Mouse (Mus musculus) regulatory T cell (primary cell): ENCODE measurements around the gene Rps6kc1.

ENCODE experiments used
- in situ Hi-C: fragments of 300-600 bp; cut with MboI, MseI; formaldehyde crosslinking; loops from one replicate; pipeline ENCODE4 v1.15.1; 2025; ENCODE audit warnings: high pct_unique_total_duplicates

The Rps6kc1 gene

DNA sequence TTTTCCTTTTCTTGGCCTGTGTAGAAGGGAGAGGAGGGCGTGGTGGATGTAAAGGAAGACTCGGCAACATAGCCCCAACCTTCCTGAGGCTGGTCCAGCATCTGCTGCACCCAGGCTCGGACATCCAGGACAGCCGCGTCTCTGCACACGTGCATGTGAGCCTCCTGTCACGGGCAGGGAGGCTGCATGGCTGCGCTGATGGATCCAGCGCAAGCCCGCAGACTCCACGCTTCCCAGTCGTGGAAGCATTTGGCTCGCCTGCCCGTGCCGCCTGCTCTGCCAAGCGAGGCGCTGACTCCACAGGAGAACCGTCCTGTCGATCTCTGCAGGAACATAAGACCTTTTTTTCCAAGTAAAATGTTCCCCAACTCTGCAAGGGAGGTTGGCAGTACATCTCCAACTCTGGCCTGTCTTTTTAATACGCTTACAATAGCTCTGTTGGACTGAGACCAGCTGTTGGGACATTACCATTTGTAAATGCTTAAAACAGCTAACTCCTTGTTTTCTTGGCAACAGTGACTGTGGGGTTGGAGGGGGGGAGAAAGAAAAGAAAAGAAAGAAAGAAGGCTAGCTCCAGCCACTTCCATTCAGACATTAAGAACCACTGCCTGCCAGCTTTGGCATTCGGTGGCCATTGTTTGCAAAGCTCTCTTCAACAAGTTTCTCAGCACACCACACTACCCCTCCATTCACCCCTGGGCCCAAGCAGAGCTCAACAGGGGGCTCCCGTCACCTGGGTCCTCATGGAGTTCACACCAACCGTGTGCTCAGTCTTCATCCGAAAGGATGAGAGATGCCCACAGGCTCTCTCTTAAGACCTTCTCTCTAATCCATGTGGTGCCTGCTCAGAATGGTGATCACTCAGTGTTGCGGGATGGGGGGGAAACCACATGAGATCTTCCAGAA lies 229.3 kb downstream of the Rps6kc1 start:
- in situ Hi-C loops: no loop called here

DNA sequence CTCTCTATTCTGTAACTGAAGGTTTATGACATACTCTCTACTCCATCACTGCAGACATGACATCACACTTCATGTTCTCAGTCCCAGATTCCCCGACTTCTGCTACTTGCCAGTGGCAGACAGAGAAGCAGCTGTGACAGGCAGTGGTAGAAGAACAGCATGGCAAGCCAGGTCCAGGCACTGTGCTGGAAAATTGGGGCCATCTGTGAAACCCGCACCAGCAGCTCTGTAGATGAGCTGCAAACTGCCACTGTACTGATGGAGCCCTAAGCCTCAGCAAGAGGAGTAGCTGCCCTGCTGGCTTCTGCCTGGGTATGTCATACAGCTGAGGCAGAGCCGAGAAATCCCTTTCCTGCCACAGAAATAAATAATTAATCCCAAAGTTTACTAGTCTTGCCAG lies 236.1 kb downstream of the Rps6kc1 start:
- in situ Hi-C loops: no loop called here

DNA sequence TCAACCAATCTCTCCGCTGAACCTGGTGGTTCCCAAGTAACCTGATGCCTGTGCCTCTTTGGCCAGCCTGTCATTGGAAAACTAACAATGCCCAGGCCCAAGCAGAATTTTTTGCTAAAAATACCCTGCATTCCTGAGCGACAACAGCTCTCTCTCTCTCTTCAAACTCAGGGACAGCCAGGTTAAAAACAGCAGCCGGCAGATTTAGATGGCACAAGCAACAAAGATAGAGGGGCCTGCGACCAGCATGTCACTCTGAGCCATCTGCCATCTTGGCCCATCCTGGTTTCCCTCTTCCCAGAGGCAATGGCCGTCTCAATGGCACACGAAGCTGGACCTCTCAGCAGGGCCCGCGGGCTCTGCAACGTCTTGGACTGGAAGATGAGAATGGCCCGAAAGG lies 242.5 kb downstream of the Rps6kc1 start:
- in situ Hi-C loops: no loop called here

DNA sequence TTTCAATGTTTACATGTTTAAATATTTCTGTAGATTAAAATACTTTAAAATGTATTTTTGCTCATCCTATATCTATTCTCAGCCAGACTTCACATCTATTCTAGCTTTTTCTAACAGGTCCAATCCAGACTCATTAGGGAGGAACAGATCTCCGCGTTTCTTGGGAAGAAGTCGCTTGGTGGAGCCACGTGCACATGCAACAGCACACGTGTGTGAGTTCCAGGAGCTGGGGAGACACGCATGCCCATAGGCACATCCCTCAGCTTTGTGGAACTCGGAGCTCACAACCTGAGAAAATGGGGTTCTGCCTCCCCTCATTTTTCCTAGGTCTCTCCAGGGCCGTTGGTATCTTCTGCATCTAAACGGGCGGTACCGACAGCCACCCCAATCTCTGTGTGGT lies 243.7 kb downstream of the Rps6kc1 start:
- in situ Hi-C loops: no loop called here

DNA sequence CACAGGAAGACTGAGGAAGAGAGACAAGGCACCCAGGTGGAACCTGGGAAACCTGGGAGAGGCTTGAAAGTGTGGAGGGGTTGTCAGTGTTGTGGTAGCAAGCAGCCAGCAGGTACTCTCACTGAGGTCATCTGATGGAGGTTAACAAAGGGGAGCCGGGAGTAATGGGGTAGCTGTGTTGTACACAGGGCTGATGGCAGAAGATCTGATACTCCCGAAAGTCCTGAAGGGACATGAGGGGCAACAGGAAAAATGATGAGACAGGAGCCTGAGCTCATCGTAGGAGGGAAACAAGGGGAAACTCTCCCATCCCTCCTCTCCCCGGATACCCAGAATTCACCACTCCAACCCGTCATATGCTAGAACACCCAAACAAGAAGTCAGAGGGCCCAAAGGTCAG lies 244.2 kb downstream of the Rps6kc1 start:
- in situ Hi-C loops: no loop called here

DNA sequence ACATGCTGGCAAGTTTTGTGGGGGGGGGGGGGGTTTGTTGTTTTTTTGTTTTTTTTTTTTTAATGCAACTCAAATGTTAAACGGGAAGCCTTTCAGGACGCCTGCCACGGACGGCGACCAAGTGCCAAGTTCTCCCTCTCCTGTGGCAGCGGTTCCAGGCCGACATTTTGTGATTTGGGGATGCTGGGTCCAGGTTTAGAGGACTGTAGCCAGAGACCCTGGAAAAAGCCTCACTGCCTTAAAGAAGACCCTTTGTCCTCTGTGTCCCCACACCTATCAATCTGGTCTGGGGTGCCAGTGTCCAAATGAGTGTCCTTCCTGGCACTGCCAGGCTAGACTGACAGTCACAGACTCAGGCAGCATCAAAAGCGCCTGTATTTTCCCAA lies 246.1 kb downstream of the Rps6kc1 start:
- in situ Hi-C loops: no loop called here

DNA sequence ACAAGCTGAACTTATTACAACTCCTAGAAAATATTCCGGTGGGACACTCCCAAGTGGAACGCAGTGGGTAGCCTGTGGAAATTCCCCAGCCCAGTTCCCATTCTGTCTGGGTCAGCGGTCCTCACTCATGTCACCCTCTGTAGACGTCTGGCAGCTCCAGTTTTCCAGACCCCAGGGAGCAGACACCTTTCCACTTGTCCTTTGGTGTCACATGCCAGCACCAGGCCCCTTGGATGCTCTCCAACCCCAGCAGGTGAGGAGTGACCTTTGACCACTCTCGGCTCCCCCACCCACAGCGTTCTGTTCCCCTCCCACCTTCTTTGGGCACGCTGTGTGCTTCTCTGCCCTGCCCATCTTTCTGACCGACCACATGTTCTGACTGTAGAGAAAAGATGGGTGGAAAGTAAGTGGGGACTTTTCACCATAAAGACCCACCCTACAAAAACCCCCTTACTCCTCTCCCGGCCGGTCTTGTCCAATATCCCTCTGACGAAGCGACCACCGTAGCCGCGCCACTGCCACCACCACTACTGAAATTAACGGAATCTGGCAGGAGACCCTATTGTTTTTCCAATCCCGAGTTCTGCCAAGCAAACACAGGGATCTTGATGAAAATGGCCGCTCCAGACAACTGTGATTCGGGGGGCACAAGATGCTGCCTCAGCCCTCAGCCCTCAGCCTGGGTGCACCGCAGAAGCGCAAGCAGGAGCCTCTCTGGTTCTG lies 246.6 kb downstream of the Rps6kc1 start:
- in situ Hi-C loops: no loop called here

DNA sequence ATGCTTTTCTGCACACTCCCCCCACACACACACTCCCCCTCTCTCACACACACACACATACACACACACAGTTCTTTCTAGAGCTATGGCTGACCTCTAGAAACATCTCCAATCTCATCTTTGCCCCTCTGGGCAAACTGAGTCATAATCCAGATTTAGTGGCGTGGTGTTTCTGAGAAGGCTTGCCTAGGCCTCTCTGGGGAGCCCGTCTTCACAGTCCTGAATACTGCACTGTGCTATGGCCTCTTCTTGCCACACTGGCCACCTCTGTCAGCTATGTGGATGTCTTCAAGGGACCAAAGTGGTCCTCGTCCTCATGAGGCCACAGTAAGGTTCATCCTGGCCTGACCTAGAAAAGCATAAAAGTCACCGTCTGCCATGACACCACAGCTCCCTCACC lies 247.6 kb downstream of the Rps6kc1 start:
- in situ Hi-C loops: no loop called here

DNA sequence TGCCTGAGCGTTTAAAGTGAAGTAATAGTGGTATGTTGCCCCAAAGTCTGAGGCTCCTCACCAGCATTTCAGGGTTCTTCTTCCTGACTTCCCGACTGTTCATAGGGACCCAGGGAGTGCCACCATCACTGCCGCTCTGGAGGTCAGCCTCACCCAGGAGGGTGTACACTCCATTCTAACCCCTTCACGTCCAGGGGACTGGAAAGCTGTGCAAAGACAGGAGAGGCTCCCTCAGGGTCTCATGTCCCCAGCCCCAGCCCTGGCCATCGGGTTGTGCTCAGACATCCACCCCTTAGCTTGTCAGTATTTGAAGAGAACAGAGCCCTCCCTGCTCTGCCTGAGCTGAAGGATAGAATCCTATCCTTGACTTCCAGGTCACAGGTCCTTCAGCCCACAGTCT lies 248.8 kb downstream of the Rps6kc1 start:
- in situ Hi-C loops: no loop called here

DNA sequence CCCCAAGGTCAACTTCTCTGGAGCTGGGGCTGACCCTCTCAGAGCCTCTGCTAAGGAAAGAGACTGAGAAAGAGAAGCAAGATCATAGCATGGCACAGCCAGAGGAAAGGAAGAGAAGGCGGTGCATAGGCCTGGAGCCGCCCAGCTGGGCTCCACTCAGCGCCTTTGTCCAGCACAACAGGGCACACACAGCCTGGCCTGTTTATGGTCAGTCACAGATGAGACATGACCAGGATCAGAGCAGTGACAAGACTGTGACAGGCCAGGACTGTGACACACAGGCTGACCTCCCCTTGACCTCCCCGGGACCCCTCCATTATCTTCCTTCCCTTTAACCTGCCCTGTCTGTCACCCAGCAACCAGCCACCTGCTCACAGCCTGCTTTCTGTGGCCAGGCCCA lies 249.8 kb downstream of the Rps6kc1 start:
- in situ Hi-C loops: no loop called here

DNA sequence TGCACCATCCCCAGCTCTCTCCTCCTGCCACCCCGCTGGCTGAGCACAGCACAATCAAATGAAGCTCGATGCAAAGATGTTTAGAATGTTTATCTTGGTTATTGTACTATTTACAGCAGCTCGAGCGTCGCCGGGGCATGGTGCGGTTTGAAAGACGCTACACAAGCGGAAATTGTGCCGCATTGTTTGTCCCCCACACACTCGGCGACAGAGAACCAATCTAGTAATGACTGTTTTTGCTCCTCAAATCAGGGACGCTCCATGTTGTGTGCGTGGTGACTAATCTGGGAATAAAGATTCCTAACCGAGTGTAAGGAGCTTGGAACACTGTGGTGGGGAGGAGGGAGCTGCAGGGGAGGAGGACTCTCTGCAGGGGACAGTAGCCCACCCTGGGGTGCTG lies 250.3 kb downstream of the Rps6kc1 start:
- in situ Hi-C loops: no loop called here

DNA sequence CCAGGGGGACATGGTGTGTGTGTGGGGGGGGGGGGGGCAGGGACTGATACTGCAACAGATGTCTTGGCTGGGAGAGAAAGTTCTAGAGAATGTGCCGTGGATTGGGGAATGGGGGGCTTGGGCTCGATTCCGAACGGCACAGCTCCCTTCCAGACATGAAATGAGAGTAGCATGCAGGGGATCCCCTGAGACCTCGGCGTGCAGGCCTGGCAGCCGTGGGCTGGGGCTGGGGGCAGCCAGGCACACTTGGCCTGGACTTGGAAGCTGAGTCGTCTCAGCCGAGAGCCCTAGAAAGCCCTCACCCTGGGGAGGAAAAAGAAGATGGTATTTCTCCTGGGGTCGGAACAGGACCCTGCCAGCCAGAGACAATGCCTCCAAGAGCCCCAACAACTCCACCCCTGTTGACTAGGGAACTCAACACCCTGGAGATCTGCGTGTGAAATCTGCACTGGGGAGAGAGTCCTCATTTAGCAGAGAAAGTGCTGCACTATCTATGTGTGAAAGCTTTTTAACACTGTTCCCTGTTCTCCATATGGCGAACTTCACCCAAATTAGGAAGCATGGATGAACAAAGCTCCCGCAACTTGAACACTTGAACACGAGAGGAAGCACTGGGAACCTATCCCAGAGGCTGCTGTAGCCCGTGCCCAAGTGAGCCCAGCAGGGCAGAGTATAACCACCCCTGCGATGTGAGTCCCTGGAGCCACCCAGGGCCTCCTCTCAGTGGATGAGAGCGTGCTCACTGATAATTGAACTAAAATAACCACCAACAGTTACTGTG lies 251.7 kb downstream of the Rps6kc1 start:
- in situ Hi-C loops: loop anchor here (10.0 kb wide), 1 partner anchor 355 kb away; no protein-coding TSS in a partner anchor

DNA sequence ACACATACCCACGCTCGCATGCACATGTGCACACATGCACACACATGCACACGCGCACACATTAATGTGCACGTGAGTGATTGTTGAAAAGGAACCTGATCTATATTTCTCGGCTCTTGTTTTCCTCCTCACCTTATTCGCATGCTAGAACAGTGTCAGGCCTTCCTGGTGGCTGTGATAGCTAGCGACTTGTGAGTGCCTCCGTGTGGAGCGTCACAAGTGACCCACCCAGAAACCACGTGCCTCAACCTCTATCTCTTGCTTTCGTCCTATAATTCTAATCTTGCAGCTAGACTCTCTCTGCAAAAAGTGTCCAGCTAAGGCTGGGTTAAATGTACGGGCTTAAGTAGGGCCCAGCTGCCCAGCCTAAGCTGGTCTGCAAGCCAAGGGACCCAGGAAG lies 253.3 kb downstream of the Rps6kc1 start:
- in situ Hi-C loops: loop anchor here (10.0 kb wide), 1 partner anchor 353 kb away; no protein-coding TSS in a partner anchor

DNA sequence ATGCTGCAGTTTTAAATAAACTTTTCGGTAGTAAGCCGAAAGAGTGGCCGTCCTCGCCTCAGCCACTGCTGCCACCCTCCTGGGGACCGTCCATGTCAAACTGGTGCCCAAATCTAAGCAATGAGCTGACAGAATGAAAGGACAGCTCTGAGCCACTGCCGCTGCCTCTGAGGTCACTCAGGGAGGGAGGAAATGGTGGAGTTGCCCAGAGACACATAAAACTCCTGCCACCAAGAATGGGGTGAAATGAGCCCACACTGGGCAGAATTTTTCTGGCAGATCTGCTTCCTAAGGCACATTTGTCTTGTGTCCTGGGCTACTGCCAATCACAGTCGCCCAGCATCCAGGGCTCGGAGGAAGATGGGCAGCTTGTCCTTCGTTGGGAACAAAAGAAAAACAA lies 255.5 kb downstream of the Rps6kc1 start:
- in situ Hi-C loops: loop anchor here (10.0 kb wide), 1 partner anchor 351 kb away; no protein-coding TSS in a partner anchor

DNA sequence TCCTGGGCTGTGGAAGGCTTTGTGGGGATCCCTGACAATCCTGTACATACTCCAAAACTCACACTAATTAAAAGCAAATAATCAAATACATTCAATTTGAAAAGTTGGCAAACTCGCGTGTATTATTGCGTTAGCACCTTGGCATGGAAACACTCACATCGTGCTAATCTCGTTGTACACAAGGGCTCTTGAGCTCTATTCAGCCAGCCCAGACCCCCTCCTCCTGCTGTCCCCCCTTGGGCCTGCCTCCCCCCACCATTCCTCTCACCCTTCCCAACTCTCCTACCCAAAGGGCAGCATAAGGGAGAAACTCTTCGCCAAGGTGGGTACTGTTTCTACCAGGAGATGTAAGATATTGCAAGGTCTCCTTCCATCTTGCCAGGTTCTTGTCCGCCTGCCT lies 255.9 kb downstream of the Rps6kc1 start:
- in situ Hi-C loops: loop anchor here (10.0 kb wide), 1 partner anchor 351 kb away; no protein-coding TSS in a partner anchor

DNA sequence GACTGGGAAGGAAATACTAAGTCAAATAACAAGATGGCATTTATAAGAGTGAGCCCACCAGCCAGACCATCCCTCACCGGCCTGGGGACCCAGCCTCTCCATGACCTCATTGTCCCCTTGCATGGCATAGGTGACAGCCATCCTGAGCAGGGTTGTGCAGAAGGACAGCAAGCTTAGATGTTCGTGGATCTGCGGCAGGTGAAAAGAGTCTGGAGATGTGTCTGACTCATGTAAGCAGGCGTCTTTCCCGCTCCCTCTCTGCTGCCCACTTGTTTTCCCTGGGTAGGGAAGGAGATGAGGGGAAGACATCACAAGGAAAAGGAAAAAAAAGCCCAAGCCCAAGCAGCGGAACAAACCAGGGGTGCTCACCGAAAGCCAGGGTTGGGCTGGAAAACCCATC lies 256.5 kb downstream of the Rps6kc1 start:
- in situ Hi-C loops: loop anchor here (10.0 kb wide), 1 partner anchor 350 kb away; no protein-coding TSS in a partner anchor

DNA sequence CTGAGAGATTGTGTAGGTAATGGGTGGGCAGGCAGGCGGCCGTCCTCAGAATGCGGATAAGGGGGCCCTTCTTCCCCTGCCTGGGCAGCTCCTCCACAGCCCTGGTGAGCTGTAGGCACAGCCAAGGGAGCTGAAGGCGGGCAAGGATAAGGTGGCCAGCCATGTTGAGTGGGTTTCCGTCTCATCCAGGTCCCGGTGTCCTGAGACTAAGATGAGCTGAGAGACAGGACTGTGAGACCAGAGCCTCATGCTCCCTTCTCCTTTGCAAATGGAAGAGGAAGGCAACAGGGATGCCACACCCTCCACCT lies 256.9 kb downstream of the Rps6kc1 start:
- in situ Hi-C loops: loop anchor here (10.0 kb wide), 1 partner anchor 350 kb away; no protein-coding TSS in a partner anchor

DNA sequence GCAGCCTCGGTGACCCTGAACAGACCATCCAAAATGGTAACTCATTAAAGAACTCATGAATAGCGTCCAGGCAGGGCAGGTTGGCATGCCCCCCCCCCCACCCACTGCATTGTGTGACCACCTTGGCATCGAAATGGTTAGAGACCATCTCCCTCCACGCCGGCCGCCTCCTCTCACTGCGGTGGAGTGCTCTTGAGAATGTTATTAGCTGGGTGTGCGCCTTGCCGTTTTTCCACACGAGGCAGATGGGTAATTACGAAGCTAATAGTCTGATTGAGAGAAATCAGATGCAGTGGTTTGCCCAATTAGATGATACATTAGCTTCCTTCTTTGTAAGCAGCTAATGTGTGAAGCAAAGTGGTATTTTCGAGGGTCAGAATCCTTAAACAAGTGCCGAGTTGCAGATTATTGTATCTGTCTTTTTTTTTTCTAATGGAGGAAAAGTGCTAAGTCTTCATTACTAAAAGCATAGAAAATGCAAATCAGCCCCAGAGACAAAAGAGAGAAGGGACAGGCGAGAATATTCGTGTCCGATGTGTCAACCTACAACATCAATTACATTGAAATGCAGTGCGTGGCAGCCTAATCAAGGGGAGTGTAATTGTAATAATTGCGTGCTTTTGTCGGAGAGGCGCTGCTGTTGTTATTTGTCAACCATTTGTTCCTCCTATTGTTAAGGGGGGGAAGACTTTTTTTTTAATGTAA lies 257.4 kb downstream of the Rps6kc1 start:
- in situ Hi-C loops: loop anchor here (10.0 kb wide), 1 partner anchor 349 kb away; no protein-coding TSS in a partner anchor

DNA sequence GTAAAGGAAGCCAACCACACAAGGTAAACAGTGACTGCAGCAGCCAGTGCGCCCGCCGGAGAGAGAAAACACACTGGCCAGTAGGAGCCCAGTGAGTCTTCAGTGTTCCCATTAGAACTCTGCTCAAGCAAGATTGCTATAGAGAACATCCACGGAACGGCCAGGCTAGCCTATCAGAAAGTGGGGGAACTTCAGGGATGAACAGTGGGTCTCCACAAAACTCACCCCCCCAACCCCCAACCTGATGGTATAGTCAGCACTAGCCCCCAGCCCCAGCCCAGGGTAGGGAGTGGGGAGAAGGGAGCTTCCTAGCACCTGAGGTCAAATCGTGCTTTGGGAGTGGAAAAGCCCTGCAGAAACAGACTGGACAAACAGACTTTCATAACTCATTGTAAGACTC lies 258.5 kb downstream of the Rps6kc1 start:
- in situ Hi-C loops: loop anchor here (10.0 kb wide), 1 partner anchor 348 kb away; no protein-coding TSS in a partner anchor
